Mouse (Mus musculus): ENCODE measurements around the gene Csmd2. TPM values are rescaled to one million over a fixed set of nuclear protein-coding genes. Genes with fewer than 3 reads are reported as not detected.

Gene Csmd2
- polyA plus RNA-seq, 1 experiment from 2014 or later = 4.5 TPM

GRCm38 (mm10) chr4:128152066-128152465 lies 164.4 kb downstream of the Csmd2 start:
- H3K27ac ChIP-seq = no peak overlapping the region
- ATAC-seq = no peak

GRCm38 (mm10) chr4:128153144-128153543 lies 165.5 kb downstream of the Csmd2 start:
- H3K4me1 ChIP-seq = peaks cover 4% of the 10 kb centered on the region; the same call in 1 of the 2 replicates
- H3K9ac ChIP-seq = no peak overlapping the region
- H3K36me3 ChIP-seq (ENCODE audit: poor library complexity, severe bottlenecking) = no peaks in the 10 kb centered on the region
- no peaks in the 10 kb centered on the region for H3K9me3 ChIP-seq (replicated peaks)
- no peak overlapping the region for H3K4me3 ChIP-seq
- H3K27me3 ChIP-seq = no peaks in the 10 kb centered on the region
- no peak overlapping the region for H3K27ac ChIP-seq
- ATAC-seq = no peak
- WGBS = 90% methylated on average over 4 of the region's 4 CpGs
- H3K4me2 ChIP-seq = no peak overlapping the region

More at GRCm38 (mm10) chr4:128152066-128152465, 164.4 kb downstream of the Csmd2 start:
- H3K4me1 ChIP-seq = peaks cover 4% of the 10 kb centered on the region; the same call in 1 of the 2 replicates
- H3K4me3 ChIP-seq = no peak overlapping the region
- no peak overlapping the region for H3K4me2 ChIP-seq
- no peak overlapping the region for H3K9ac ChIP-seq
- H3K9me3 ChIP-seq (replicated peaks) = no peaks in the 10 kb centered on the region
- 76% methylated on average over 3 of the region's 3 CpGs for WGBS
- H3K27me3 ChIP-seq = no peaks in the 10 kb centered on the region
- no peaks in the 10 kb centered on the region for H3K36me3 ChIP-seq (ENCODE audit: poor library complexity, severe bottlenecking)

- no peaks in the 10 kb centered on the region for H3K9me3 ChIP-seq (replicated peaks)
- no peak overlapping the region for H3K9ac ChIP-seq
- WGBS = 12% methylated on average over 3 of the region's 3 CpGs
- no peak for ATAC-seq
- peaks cover 4% of the 10 kb centered on the region; the same call in 1 of the 2 replicates for H3K4me1 ChIP-seq
- no peak overlapping the region for H3K4me3 ChIP-seq
- no peaks in the 10 kb centered on the region for H3K27me3 ChIP-seq
- no peak overlapping the region for H3K27ac ChIP-seq
- no peaks in the 10 kb centered on the region for H3K36me3 ChIP-seq (ENCODE audit: poor library complexity, severe bottlenecking)
- no peak overlapping the region for H3K4me2 ChIP-seq
Observed at GRCm38 (mm10) chr4:128155226-128155625, 167.6 kb downstream of the Csmd2 start.

- Histone ChIP-seq H3K27ac (no peak overlapping the region), H3K4me1 (no peaks in the 10 kb centered on the region), H3K9ac (no peak overlapping the region), H3K9me3 (replicated peaks) (no peaks in the 10 kb centered on the region), H3K4me2 (no peak overlapping the region), H3K36me3 (ENCODE audit: poor library complexity, severe bottlenecking) (no peaks in the 10 kb centered on the region), H3K27me3 (no peaks in the 10 kb centered on the region), H3K4me3 (no peak overlapping the region)
- WGBS = 75% methylated on average over 2 of the region's 2 CpGs
- no peak for ATAC-seq
Observed at GRCm38 (mm10) chr4:128160656-128161055, 173.0 kb downstream of the Csmd2 start.

GRCm38 (mm10) chr4:128170181-128170580 lies 182.5 kb downstream of the Csmd2 start:
- no peaks in the 10 kb centered on the region for H3K9me3 ChIP-seq (replicated peaks)
- ATAC-seq = no peak
- no peak overlapping the region for H3K4me3 ChIP-seq
- H3K9ac ChIP-seq = no peak overlapping the region
- no peak overlapping the region for H3K4me2 ChIP-seq
- WGBS = 94% methylated on average over 8 of the region's 8 CpGs
- no peaks in the 10 kb centered on the region for H3K36me3 ChIP-seq (ENCODE audit: poor library complexity, severe bottlenecking)
- H3K27me3 ChIP-seq = no peaks in the 10 kb centered on the region
- peaks cover under 1% of the 10 kb centered on the region for H3K4me1 ChIP-seq
- H3K27ac ChIP-seq = no peak overlapping the region

GRCm38 (mm10) chr4:128171233-128171632 lies 183.6 kb downstream of the Csmd2 start:
- 86% methylated on average over 9 of the region's 9 CpGs for WGBS
- no peak overlapping the region for H3K9ac ChIP-seq
- peaks cover 11% of the 10 kb centered on the region for H3K4me1 ChIP-seq
- no peak for ATAC-seq
- no peaks in the 10 kb centered on the region for H3K36me3 ChIP-seq (ENCODE audit: poor library complexity, severe bottlenecking)
- H3K9me3 ChIP-seq (replicated peaks) = no peaks in the 10 kb centered on the region
- no peaks in the 10 kb centered on the region for H3K27me3 ChIP-seq
- no peak overlapping the region for H3K4me2 ChIP-seq
- no peak overlapping the region for H3K27ac ChIP-seq
- H3K4me3 ChIP-seq = no peak overlapping the region

- Histone ChIP-seq H3K36me3 (ENCODE audit: poor library complexity, severe bottlenecking) (no peaks in the 10 kb centered on the region), H3K4me1 (peaks cover 14% of the 10 kb centered on the region), H3K27me3 (no peaks in the 10 kb centered on the region), H3K4me3 (no peak overlapping the region), H3K9ac (no peak overlapping the region), H3K9me3 (replicated peaks) (no peaks in the 10 kb centered on the region), H3K27ac (no peak overlapping the region), H3K4me2 (no peak overlapping the region)
- ATAC-seq = no peak
- 100% methylated on average over 1 of the region's 1 CpGs for WGBS
Observed at GRCm38 (mm10) chr4:128171701-128172100, 184.0 kb downstream of the Csmd2 start.

GRCm38 (mm10) chr4:128178974-128179373 lies 191.3 kb downstream of the Csmd2 start:
- no peaks in the 10 kb centered on the region for H3K9me3 ChIP-seq (replicated peaks)
- no peak overlapping the region for H3K9ac ChIP-seq
- H3K4me1 ChIP-seq = peaks cover 24% of the 10 kb centered on the region
- H3K27me3 ChIP-seq = no peaks in the 10 kb centered on the region
- no peaks in the 10 kb centered on the region for H3K36me3 ChIP-seq (ENCODE audit: poor library complexity, severe bottlenecking)
- H3K4me3 ChIP-seq = no peak overlapping the region
- peak overlapping the region; percentile 10; the same call in 1 of the 2 replicates for H3K27ac ChIP-seq
- ATAC-seq = peak; percentile 59
- no peak overlapping the region for H3K4me2 ChIP-seq
- WGBS = 52% methylated on average over 8 of the region's 8 CpGs

- no peak overlapping the region for H3K4me2 ChIP-seq
- 86% methylated on average over 2 of the region's 2 CpGs for WGBS
- no peak for ATAC-seq
Observed at GRCm38 (mm10) chr4:128179581-128179980, 191.9 kb downstream of the Csmd2 start.

GRCm38 (mm10) chr4:128184747-128185146 lies 197.1 kb downstream of the Csmd2 start:
- H3K9ac ChIP-seq = no peak overlapping the region
- ATAC-seq = no peak
- no peaks in the 10 kb centered on the region for H3K9me3 ChIP-seq (replicated peaks)
- WGBS = 89% methylated on average over 1 of the region's 1 CpGs
- no peak overlapping the region for H3K4me2 ChIP-seq
- H3K4me1 ChIP-seq = no peaks in the 10 kb centered on the region
- H3K27me3 ChIP-seq = no peaks in the 10 kb centered on the region
- no peaks in the 10 kb centered on the region for H3K36me3 ChIP-seq (ENCODE audit: poor library complexity, severe bottlenecking)
- H3K27ac ChIP-seq = no peak overlapping the region
- no peak overlapping the region for H3K4me3 ChIP-seq

More at GRCm38 (mm10) chr4:128179581-128179980, 191.9 kb downstream of the Csmd2 start:
- Histone ChIP-seq H3K36me3 (ENCODE audit: poor library complexity, severe bottlenecking) (no peaks in the 10 kb centered on the region), H3K27ac (no peak overlapping the region), H3K4me1 (peaks cover 24% of the 10 kb centered on the region), H3K27me3 (no peaks in the 10 kb centered on the region), H3K4me3 (no peak overlapping the region), H3K9me3 (replicated peaks) (no peaks in the 10 kb centered on the region), H3K9ac (no peak overlapping the region)

- Histone ChIP-seq H3K36me3 (ENCODE audit: poor library complexity, severe bottlenecking) (no peaks in the 10 kb centered on the region), H3K27ac (no peak overlapping the region), H3K4me3 (no peak overlapping the region), H3K27me3 (no peaks in the 10 kb centered on the region), H3K9ac (no peak overlapping the region), H3K4me2 (no peak overlapping the region), H3K9me3 (replicated peaks) (no peaks in the 10 kb centered on the region), H3K4me1 (no peaks in the 10 kb centered on the region)
- WGBS = 90% methylated on average over 8 of the region's 8 CpGs
- no peak for ATAC-seq
Observed at GRCm38 (mm10) chr4:128194454-128194853, 206.8 kb downstream of the Csmd2 start.

GRCm38 (mm10) chr4:128217991-128218595 lies 230.4 kb downstream of the Csmd2 start:
- Histone ChIP-seq H3K27ac (no peak overlapping the region), H3K9me3 (replicated peaks) (0 out of 2 replicates have a peak, but pooled peaks cover 6% of the 10 kb centered on the region), H3K27me3 (no peaks in the 10 kb centered on the region), H3K4me2 (no peak overlapping the region), H3K4me1 (0 out of 2 replicates have a peak, but pooled peaks cover 1% of the 10 kb centered on the region), H3K4me3 (no peak overlapping the region), H3K9ac (no peak overlapping the region), H3K36me3 (ENCODE audit: poor library complexity, severe bottlenecking) (no peaks in the 10 kb centered on the region)
- 72% methylated on average over 13 of the region's 13 CpGs for WGBS
- no peak for ATAC-seq

- Histone ChIP-seq H3K4me2 (no peak overlapping the region), H3K27ac (no peak overlapping the region), H3K4me1 (peaks cover 16% of the 10 kb centered on the region), H3K27me3 (no peaks in the 10 kb centered on the region), H3K9me3 (replicated peaks) (no peaks in the 10 kb centered on the region), H3K36me3 (ENCODE audit: poor library complexity, severe bottlenecking) (no peaks in the 10 kb centered on the region), H3K4me3 (no peak overlapping the region), H3K9ac (no peak overlapping the region)
- 67% methylated on average over 6 of the region's 6 CpGs for WGBS
- no peak for ATAC-seq
Observed at GRCm38 (mm10) chr4:128224453-128224852, 236.8 kb downstream of the Csmd2 start.

Measured in forebrain, embryonic 13.5 days (tissue).